Mouse (Mus musculus) retina, adult 2 months (tissue): Measurements from ENCODE around the gene Prpf40a.
A peak's percentile ranks its signal among the peaks of the same experiment; 100 is the strongest.

ENCODE experiments used
- DNase-seq: peaks from one replicate; pipeline ENCODE4 v3.0.0-alpha.2; 2012; ENCODE audit warnings: low read depth, low spot score

Gene Prpf40a

GRCm38 (mm10) chr2:53106056-53106455 lies 85.0 kb downstream of the Prpf40a start:
- no peak for DNase-seq

GRCm38 (mm10) chr2:53105408-53105807 lies 85.7 kb downstream of the Prpf40a start:
- no peak for DNase-seq

GRCm38 (mm10) chr2:53102901-53103300 lies 88.2 kb downstream of the Prpf40a start:
- no peak for DNase-seq

- DNase-seq, result no peak
These were observed 89.0 kb downstream of the Prpf40a start for GRCm38 (mm10) chr2:53101885-53102740.

GRCm38 (mm10) chr2:53100093-53100492 lies 91.0 kb downstream of the Prpf40a start:
- DNase-seq, result no peak

- no peak for DNase-seq
These were observed 95.6 kb downstream of the Prpf40a start for GRCm38 (mm10) chr2:53095489-53095888.

- no peak for DNase-seq
These were observed 96.1 kb downstream of the Prpf40a start for GRCm38 (mm10) chr2:53095031-53095430.

- no peak for DNase-seq
These were observed 102.3 kb downstream of the Prpf40a start for GRCm38 (mm10) chr2:53088744-53089143.

GRCm38 (mm10) chr2:53085617-53086202 lies 105.4 kb downstream of the Prpf40a start:
- peak; percentile 11 for DNase-seq
